Mouse (Mus musculus): ENCODE data around the gene Ncapd2.

Ncapd2 gene

GRCm38 (mm10) chr6:125191332-125192015 lies at the start of gene Ncapd2, which contains the start of gene Mrpl51:
Gene Ncapd2, minus strand, starts transcription at chr6:125191701.
Gene Mrpl51, plus strand, starts transcription at chr6:125191801.
- in situ Hi-C loops (cut with MboI; ENCODE audit: unreplicated experiment in 2 of 2): no loop called here

DNA sequence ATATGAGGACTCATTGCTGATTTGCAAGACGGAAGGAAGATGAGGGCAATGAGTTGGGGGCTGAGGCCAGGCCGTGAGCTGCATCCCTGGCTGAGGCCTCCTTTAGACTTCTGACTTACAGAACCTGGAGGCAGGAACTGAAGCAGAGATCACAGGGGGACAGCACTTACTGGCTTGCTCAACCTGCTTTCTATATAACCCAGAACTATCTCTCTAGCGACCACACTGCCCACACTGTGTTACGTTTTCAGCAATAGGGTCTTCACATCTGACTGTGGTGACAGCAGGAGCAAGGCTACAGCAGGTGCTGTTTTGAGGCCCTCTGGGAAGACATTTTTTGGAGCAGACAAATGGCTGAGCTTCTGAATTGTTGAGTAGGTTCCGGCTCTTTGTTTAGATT lies 49.1 kb upstream of the Ncapd2 start:
- in situ Hi-C loops (cut with MboI; ENCODE audit: unreplicated experiment in 2 of 2): no loop called here

GRCm38 (mm10) chr6:125239547-125239946 lies 48.0 kb upstream of the Ncapd2 start:
- in situ Hi-C loops (cut with MboI; ENCODE audit: unreplicated experiment in 2 of 2): no loop called here

DNA sequence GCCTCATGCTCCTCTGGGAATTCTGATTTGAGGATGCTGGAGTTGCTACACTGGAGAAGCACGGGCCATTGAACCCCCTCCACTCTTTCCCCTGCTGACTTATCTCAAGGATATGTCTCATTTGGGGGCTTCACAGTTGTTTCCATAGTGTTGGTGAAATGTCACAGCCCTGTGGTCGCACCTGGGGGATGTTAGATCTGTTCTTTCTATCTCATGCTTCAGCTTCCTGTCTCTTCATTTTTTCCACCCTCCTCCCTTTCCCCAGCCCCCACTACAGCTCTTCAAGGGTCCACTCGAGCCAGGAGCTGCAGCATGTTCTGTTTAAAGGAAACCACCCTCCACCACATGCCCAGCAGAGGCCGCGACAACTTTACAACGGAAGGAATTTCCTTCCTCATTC lies 46.9 kb upstream of the Ncapd2 start:
- in situ Hi-C loops (cut with MboI; ENCODE audit: unreplicated experiment in 2 of 2): no loop called here

GRCm38 (mm10) chr6:125237421-125237820 lies 45.9 kb upstream of the Ncapd2 start:
- in situ Hi-C loops (cut with MboI; ENCODE audit: unreplicated experiment in 2 of 2): no loop called here

- in situ Hi-C loops (cut with MboI; ENCODE audit: unreplicated experiment in 2 of 2): no loop called here
Measured at GRCm38 (mm10) chr6:125236782-125237181, 45.3 kb upstream of the Ncapd2 start, which contains the start of gene Cd27. Gene Cd27, minus strand, starts transcription at chr6:125237010.

DNA sequence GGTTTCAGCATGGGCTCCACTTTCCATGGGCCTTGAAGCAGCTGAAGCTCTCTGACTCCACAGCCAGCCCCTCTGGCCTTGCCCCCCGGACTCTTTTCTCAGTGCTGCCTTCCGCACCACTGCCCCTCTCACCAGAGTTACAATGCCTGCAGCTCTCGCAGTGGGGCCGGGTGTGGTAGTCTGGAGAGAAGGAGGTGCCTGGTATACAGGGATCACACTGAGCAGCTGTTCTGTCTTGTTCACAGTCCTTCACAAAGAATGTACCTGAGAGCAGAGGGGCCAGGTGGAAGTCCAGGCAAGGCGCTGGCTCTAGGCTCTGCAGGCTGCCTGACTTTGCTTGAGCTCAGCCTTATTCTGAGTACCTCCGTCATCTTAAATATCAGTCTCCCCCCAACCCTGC lies 44.8 kb upstream of the Ncapd2 start:
- in situ Hi-C loops (cut with MboI; ENCODE audit: unreplicated experiment in 2 of 2): no loop called here

DNA sequence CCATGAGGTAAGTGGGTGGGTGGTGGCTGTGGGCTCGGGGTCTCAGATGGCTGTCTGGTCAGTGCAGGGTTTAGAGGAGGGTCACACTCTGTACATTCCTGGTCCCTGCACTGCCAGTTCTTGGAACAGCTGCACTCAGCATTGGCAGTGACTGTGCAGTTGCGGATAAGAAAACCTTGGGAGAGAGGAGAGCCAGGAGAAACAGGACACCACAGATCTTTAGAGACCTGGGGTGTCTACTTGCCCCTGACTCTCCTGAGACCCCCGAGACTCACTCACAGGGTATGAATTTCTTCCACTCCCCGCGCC lies 43.0 kb upstream of the Ncapd2 start:
- in situ Hi-C loops (cut with MboI; ENCODE audit: unreplicated experiment in 2 of 2): no loop called here

- in situ Hi-C loops (cut with MboI; ENCODE audit: unreplicated experiment in 2 of 2): no loop called here
Measured at GRCm38 (mm10) chr6:125233816-125234519, 42.5 kb upstream of the Ncapd2 start.

DNA sequence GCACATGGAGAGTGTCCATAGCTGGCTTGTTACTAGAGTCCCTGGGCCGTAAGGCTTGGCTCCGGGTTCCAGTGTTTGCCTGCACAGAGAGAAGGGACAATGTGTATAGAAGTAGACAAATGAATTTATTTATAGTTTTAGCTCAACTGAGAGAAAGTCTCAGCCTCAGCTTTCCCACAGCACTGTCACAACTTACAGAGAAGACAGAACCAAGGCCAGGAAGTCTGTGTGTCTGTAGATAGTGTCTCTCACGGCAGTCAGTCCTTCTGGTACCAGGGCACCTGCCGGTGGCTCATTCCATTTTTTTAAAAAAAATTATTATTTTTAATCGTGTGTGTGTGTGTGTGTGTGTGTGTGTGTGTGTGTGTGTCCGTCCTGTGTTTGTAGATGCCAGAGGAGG lies 41.0 kb upstream of the Ncapd2 start:
- in situ Hi-C loops (cut with MboI; ENCODE audit: unreplicated experiment in 2 of 2): no loop called here

GRCm38 (mm10) chr6:125232045-125232437 lies 40.5 kb upstream of the Ncapd2 start:
- in situ Hi-C loops (cut with MboI; ENCODE audit: unreplicated experiment in 2 of 2): no loop called here

- in situ Hi-C loops (cut with MboI; ENCODE audit: unreplicated experiment in 2 of 2): no loop called here
Measured at GRCm38 (mm10) chr6:125231117-125232044, 39.9 kb upstream of the Ncapd2 start, which contains the start of gene Tapbpl. Gene Tapbpl, minus strand, starts transcription at chr6:125231860.

GRCm38 (mm10) chr6:125230571-125230970 lies 39.1 kb upstream of the Ncapd2 start:
- in situ Hi-C loops (cut with MboI; ENCODE audit: unreplicated experiment in 2 of 2): no loop called here

DNA sequence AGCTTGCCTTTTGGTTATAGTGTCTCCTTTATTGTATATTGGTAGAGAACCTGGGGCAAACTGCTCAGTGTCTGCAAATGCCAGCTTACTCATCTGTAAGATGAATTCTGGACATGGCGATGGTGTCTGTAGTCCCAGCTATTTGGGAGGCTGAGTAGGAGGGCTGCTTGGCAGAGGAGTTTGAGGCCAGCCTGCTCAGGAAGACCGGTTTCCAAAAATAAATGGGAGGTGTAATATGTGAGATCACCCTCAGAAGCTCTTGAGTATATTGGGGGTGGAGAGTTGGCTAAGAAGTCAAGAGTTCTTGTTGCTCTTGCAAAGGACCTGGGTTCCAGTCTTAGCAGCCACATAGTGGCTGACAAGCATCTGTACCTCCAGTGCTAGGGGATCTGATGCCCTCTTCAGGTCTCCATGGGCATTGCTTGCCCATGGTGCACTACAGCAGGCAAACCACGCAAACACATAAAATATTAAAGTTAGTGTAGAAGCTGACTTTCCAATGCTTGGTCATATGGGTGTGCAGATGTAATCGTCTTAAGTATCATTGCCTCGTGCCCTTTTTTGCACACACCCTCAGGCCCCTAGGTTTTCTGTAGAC lies 34.1 kb upstream of the Ncapd2 start:
- in situ Hi-C loops (cut with MboI; ENCODE audit: unreplicated experiment in 2 of 2): loop anchor here in 1 of 2 experiments (10.0 kb wide), 1 partner anchor 181 kb away; the partner anchor contains the start of gene Acrbp

DNA sequence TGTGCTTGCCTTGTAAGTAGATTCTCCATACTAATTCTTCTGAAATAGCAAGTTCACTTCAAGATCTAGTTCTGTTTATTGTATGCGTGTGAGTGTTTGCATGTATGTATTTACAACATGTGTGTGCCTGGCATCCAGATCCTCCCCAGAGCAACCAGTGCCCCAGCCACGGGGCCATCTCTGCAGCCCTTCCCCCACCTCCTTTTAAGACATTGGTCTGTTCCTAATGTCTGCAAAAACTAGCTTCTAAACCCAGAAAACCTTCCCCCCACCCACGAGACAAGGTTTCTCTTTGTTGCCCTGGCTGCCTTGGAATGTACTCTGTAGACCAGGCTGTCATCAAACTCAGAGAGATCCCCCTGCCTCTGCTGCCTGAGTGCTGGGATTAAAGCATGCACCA lies 31.1 kb upstream of the Ncapd2 start:
- in situ Hi-C loops (cut with MboI; ENCODE audit: unreplicated experiment in 2 of 2): loop anchor here in 1 of 2 experiments (10.0 kb wide), 1 partner anchor 178 kb away; the partner anchor contains the start of gene Acrbp

DNA sequence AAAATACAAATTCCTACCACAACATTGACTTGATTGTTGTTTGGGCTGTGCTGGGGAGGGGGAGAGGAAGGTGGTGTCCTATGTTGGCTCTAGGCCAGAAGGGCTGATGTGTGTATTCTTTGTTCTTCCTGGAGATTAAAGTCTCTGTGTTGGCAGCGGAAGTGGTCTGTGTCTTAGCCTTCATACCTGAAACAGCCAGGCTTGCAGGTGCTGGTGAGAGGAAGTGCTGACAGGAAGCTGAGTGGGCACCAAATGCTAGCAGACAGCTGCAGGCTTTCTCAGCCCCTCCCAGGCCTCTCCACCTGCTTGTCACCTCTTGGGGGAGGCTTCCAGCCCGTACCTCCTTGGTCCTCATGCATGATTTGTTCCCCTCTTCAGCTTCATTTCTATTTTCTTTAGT lies 30.6 kb upstream of the Ncapd2 start:
- in situ Hi-C loops (cut with MboI; ENCODE audit: unreplicated experiment in 2 of 2): loop anchor here in 1 of 2 experiments (10.0 kb wide), 1 partner anchor 177 kb away; the partner anchor contains the start of gene Acrbp

DNA sequence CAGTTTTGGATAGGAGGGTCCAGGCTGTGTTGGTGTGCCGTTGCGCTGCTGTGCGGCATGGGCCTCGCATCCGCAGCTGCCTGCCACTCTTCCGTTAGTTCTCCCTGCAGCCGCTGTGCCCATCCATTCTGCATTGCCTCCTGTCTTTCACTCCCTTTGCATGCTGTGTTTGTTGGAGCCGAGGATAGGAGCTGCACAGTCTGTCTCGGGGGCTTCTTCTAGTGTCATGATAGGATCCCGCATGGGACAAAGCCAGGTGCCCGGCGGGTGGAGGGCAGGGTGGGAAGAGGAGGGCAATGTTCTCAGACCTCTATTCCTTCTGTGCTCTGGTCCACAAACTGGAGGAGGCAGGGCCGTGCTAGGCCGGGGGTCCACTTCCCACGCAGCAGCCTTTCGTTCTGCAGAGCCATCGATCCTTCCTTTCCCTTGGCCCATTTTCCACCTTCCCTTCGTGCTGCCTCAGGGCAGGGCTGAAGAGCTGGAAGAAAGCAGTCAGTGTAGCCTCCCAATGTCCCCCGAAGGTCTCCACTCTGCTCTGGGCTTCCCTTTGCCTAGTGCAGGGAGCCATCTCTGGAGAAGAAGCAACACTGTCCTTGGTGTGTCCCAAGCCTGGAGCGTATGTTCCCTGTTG lies 29.7 kb upstream of the Ncapd2 start:
- in situ Hi-C loops (cut with MboI; ENCODE audit: unreplicated experiment in 2 of 2): loop anchor here in 1 of 2 experiments (10.0 kb wide), 1 partner anchor 176 kb away; the partner anchor contains the start of gene Acrbp

DNA sequence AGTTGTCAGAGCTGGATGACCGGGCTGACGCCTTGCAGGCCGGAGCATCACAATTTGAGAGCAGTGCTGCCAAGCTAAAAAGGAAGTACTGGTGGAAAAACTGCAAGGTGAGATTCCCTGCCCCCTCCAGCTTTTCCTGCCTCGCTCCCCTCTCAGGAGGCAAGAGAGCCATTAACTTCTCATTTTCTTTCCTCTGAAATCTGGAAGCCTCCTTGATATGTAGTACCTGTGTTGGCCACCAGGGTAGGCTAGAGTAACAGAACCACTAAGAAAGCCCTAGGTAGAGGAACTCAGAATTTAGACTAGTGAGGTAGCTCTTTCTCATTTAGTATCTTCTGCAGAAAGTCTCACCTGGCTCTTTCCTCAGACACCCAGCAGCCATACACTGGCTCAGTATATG lies 27.5 kb upstream of the Ncapd2 start:
- in situ Hi-C loops (cut with MboI; ENCODE audit: unreplicated experiment in 2 of 2): loop anchor here (5.0 kb wide), 3 partner anchors 53 to 62 kb away; no protein-coding TSS in a partner anchor

DNA sequence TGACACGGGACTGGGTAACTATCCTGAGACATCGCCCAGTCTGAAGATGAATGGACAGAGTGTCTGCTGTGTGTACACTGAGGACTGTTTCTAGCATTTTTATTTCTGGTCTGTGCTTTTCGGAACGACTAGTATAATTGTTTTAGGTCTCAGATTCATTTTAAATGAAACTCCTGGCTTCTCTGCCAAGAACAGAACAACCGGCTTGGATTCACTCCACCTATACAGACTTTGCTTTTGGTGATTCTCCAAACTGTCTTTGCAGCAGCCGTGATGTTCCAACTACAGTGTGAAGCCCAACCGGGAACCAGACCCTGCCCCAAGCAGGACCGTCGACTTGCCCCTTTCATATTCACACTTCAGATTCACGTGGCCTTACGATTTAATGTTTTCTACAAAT lies 26.4 kb upstream of the Ncapd2 start:
- in situ Hi-C loops (cut with MboI; ENCODE audit: unreplicated experiment in 2 of 2): loop anchor here (5.0 kb wide), 3 partner anchors 54 to 61 kb away; no protein-coding TSS in a partner anchor

DNA sequence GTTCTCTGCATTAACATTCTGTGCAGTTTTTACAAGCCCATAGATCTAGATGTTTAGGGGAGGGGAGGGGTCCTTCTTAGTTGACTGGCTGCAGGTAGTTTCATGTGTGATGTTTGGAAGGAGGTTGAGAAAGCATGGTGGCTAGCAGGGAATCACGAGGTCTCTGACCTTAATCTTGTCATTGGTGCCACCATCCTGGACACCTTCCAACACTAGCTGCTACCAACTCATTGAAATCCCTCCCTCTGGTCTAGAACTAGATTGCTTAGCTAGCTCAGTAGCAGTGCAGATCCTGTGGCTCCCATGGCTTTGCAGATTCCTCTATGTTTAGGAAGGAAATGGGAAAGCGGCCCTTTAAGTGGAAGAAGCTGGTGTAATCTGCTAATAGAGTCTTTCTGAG lies 25.4 kb upstream of the Ncapd2 start:
- in situ Hi-C loops (cut with MboI; ENCODE audit: unreplicated experiment in 2 of 2): loop anchor here (5.0 kb wide), 3 partner anchors 55 to 60 kb away; no protein-coding TSS in a partner anchor
